Comparison of ENCODE assay signal across 8 mouse cellular contexts in the genomic region with DNA sequence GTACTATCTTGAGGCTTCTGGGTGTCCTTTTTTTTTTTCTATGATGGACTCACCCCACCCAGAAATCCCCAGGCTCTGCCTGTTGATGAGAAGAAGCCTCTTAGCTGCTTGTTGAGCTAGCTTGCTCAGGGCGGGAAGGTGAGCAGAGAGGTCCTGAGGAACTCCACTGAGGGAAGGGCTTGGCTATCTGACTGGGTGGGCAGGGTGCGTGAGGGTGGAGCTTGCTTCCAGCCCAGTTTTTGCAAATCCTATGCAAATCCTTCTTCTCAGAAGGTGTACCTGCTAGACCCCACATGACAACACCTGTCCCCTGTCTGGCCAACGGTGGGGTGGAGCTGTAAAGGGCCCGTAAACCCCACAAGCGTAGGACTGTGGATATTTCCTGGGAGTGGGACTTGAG. TPM values are rescaled to one million over a fixed set of nuclear protein-coding genes. Genes with fewer than 3 reads are reported as not detected.
A peak's percentile ranks its signal among the peaks of the same experiment; 100 is the strongest.
DNase-seq lines count a peak whose midpoint lies in the region; ATAC-seq and TF ChIP-seq lines count a peak whose summit lies in the region.

A gene (minus strand): TSS at position 349 of the 400 bp plus-strand sequence.

- H3K4me1 ChIP-seq in cerebellum, adult 2 months (ENCODE audit: control insufficient read depth, insufficient read depth, low read length) = peaks cover 15% of the 10 kb centered on the region
- H3K4me1 ChIP-seq in limb, embryonic 11.5 days (ENCODE audit: control insufficient read depth, insufficient read depth, low read length) = peaks cover 9% of the 10 kb centered on the region; the same call in 1 of the 2 replicates

- ATAC-seq in limb, embryonic 11.5 days (ENCODE audit: insufficient number of reproducible peaks, low FRiP score, low TSS enrichment, low read depth) = no peak
- no peak for ATAC-seq in neutrophil, adult 5-6 weeks (ENCODE audit: extremely low read depth, insufficient number of reproducible peaks, low FRiP score, poor library complexity, severe bottlenecking)

- H3K36me3 ChIP-seq in limb, embryonic 11.5 days (ENCODE audit: control insufficient read depth, insufficient read depth, low read length) = no peaks in the 10 kb centered on the region

- no peak for DNase-seq in cerebellum, adult 2 months
- DNase-seq in cerebellum, postnatal 25 days = no peak
- DNase-seq in thymus, postnatal 36 days = peak; percentile 21 to 23
- no peak for DNase-seq in thymus, postnatal 4 days
- DNase-seq in heart, postnatal 14 days = no peak
- DNase-seq in limb, embryonic 11.5 days (ENCODE audit: low spot score) = no peak
- DNase-seq in ovary, adult 18-20 months (ENCODE audit: low spot score) = no peak

- H3K27ac ChIP-seq in cerebellum, adult 2 months (ENCODE audit: insufficient read depth, low read length) = no peak within 1 kb of the TSS
- H3K27ac ChIP-seq in limb, embryonic 11.5 days (replicated peaks; ENCODE audit: low read depth, low read length) = no peak within 1 kb of the TSS

- no peak for TF ChIP-seq POLR2A in cerebellum, adult 2 months (IDR thresholded peaks at IDR 0.05; ENCODE audit: borderline replicate concordance, insufficient read depth, low read length)

- no peaks in the 10 kb centered on the region for H3K27me3 ChIP-seq in cerebellum, adult 2 months (ENCODE audit: control insufficient read depth, insufficient read depth, low read length)
- peaks cover 3% of the 10 kb centered on the region; the same call in 1 of the 2 replicates for H3K27me3 ChIP-seq in limb, embryonic 11.5 days (ENCODE audit: control insufficient read depth, insufficient read depth, low read length)

- WGBS in cerebellum, adult 2 months = 86% methylated on average over 5 of the region's 5 CpGs
- WGBS in limb, embryonic 11.5 days = 46% methylated on average over 5 of the region's 5 CpGs

- H3K9me3 ChIP-seq in limb, embryonic 11.5 days (ENCODE audit: control insufficient read depth, low read length) = no peaks in the 10 kb centered on the region

- H3K4me2 ChIP-seq in limb, embryonic 11.5 days (ENCODE audit: low read depth, severe bottlenecking) = no peak within 1 kb of the TSS

- TF ChIP-seq CTCF in cerebellum, adult 2 months (IDR thresholded peaks at IDR 0.05; ENCODE audit: borderline replicate concordance, insufficient read depth, low read depth, low read length) = no peak

- no peak within 1 kb of the TSS for H3K9ac ChIP-seq in limb, embryonic 11.5 days (ENCODE audit: low read length)

- H3K4me3 ChIP-seq in cerebellum, adult 2 months (replicated peaks; ENCODE audit: insufficient read depth, low read depth, low read length) = no peak within 1 kb of the TSS
- no peak within 1 kb of the TSS for H3K4me3 ChIP-seq in limb, embryonic 11.5 days (ENCODE audit: low read depth, low read length)

- intact Hi-C loops in heart, postnatal 14 days (cut with DNase I) = loop anchor here (5.0 to 10.0 kb wide), 2 partner anchors 61 to 342 kb away; no protein-coding TSS in a partner anchor

RNA-seq across cellular contexts. Expression of the gene that starts here (rescaled TPM):
- 45.5 and 57.2 TPM in 2 replicates for polyA plus RNA-seq in cerebellum, adult 2 months (2012; rRNA removed)
- 10 to 100 TPM; 26.9 to 34.1 TPM for total RNA-seq in heart, postnatal 14 days (2021)
- polyA plus RNA-seq in limb, embryonic 11.5 days (2014; fragmentation: Nextera tagmentation; extraction: Ambion mirVana) = 33.7 and 34.6 TPM in 2 replicates
- total RNA-seq in neutrophil, adult 5-6 weeks (2017) = 499 and 556 TPM in 2 replicates

Comparison
In these comparisons a context has a peak if more than half of its experiments do, and no peak if none do; other contexts are left out.
1. RNA of the gene that starts here (total RNA-seq): 499 to 556 TPM in neutrophil, adult 5-6 weeks; 26.9 to 34.1 TPM in heart, postnatal 14 days; every median in the first group is over 10 times any median in the second.
2. DNase-seq: peak in thymus, postnatal 36 days (2 of 2); none in cerebellum, adult 2 months (0 of 2), cerebellum, postnatal 25 days (0 of 2), thymus, postnatal 4 days (single experiment), heart, postnatal 14 days (0 of 2), limb, embryonic 11.5 days (single experiment) and ovary, adult 18-20 months (single experiment).